Comparison of ENCODE assay signal across 8 mouse cellular contexts in the genomic region with DNA sequence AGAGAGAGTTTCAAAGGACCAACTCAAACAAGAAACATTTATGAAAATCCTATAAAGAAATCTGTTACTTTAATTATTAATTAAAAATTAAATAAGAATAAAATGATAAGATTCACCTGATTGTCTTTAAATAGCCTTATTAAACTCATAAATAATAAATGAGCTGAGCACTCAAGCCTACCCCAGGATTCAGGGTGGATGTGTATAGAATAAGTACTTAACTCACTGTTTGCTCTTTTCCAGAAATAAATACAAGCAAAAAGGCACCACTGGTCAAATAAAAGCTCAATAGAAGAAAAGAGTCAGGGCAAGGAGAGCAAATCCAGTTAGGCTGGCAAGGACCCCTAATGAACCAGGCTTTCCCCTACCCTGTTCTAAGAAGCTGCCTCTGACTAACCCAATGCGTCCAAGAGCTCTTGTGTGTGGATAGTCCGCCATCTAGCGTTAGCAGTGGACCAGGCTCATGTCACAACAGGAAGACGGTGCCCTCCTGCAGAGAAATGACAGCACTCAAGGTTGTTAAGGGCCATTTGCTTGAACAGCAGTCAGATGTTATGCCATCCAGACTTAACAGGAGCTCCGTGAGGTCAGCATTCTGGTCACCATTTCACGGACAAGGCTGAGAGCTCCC. TPM values are rescaled to one million over a fixed set of nuclear protein-coding genes. Genes with fewer than 3 reads are reported as not detected.
A peak's percentile ranks its signal among the peaks of the same experiment; 100 is the strongest.
DNase-seq lines count a peak whose midpoint lies in the region; ATAC-seq and TF ChIP-seq lines count a peak whose summit lies in the region.

No protein-coding gene starts in this region.

- no peaks in the 10 kb centered on the region for H3K9me3 ChIP-seq in liver, embryonic 12.5 days (replicated peaks)
- H3K9me3 ChIP-seq in kidney, embryonic 14.5 days (ENCODE audit: control insufficient read depth, low read length) = no peaks in the 10 kb centered on the region
- H3K9me3 ChIP-seq in limb, embryonic 14.5 days (ENCODE audit: control insufficient read depth, low read length) = no peaks in the 10 kb centered on the region
- no peaks in the 10 kb centered on the region for H3K9me3 ChIP-seq in neural tube, embryonic 11.5 days (ENCODE audit: control insufficient read depth, low read length)
- H3K9me3 ChIP-seq in stomach, embryonic 16.5 days (replicated peaks; ENCODE audit: control insufficient read depth, low read length) = no peaks in the 10 kb centered on the region

- intact Hi-C loops in heart, adult 2 months (cut with DNase I) = loop anchor here (1.0 to 10.0 kb wide), 5 partner anchors 139 to 945 kb away; no protein-coding TSS in a partner anchor

- peaks cover 5% of the 10 kb centered on the region; the same call in 1 of the 2 replicates for H3K27me3 ChIP-seq in liver, embryonic 12.5 days (replicated peaks)
- H3K27me3 ChIP-seq in heart, adult 2 months (ENCODE audit: control insufficient read depth, insufficient read depth, low read length) = no peaks in the 10 kb centered on the region
- H3K27me3 ChIP-seq in kidney, embryonic 14.5 days (ENCODE audit: control insufficient read depth, insufficient read depth, low read length) = no peaks in the 10 kb centered on the region; the same call in 1 of the 2 replicates
- no peaks in the 10 kb centered on the region for H3K27me3 ChIP-seq in limb, embryonic 14.5 days (ENCODE audit: control insufficient read depth, insufficient read depth, low read length)
- H3K27me3 ChIP-seq in neural tube, embryonic 11.5 days (ENCODE audit: control insufficient read depth, insufficient read depth, low read length) = no peaks in the 10 kb centered on the region
- no peaks in the 10 kb centered on the region for H3K27me3 ChIP-seq in stomach, embryonic 16.5 days (ENCODE audit: control insufficient read depth, insufficient read depth, low read length)

- no peak for TF ChIP-seq POLR2A in heart, adult 2 months (IDR thresholded peaks at IDR 0.05; ENCODE audit: insufficient read depth, low read depth, low read length)
- TF ChIP-seq POLR2A in limb, embryonic 14.5 days (IDR thresholded peaks at IDR 0.05; ENCODE audit: borderline replicate concordance, extremely low read depth, insufficient read depth, insufficient read length) = no peak

- WGBS in liver, embryonic 12.5 days (ENCODE audit: insufficient replicate concordance) = 3% methylated on average over 6 of the region's 6 CpGs
- 1% methylated on average over 6 of the region's 6 CpGs for WGBS in heart, adult 2 months
- WGBS in kidney, embryonic 14.5 days = under 1% methylated on average over 6 of the region's 6 CpGs
- WGBS in limb, embryonic 14.5 days = 2% methylated on average over 6 of the region's 6 CpGs
- 5% methylated on average over 6 of the region's 6 CpGs for WGBS in neural tube, embryonic 11.5 days
- WGBS in stomach, embryonic 16.5 days = 4% methylated on average over 6 of the region's 6 CpGs

- no peaks in the 10 kb centered on the region for H3K79me2 ChIP-seq in heart, adult 2 months (replicated peaks; ENCODE audit: control insufficient read depth, insufficient read depth, low read length)

- TF ChIP-seq CTCF in heart, adult 2 months (IDR thresholded peaks at IDR 0.05) = peak; percentile 93

- H3K36me3 ChIP-seq in liver, embryonic 12.5 days = no peaks in the 10 kb centered on the region
- H3K36me3 ChIP-seq in heart, adult 2 months (ENCODE audit: control insufficient read depth, insufficient read depth, low read length) = no peaks in the 10 kb centered on the region
- no peaks in the 10 kb centered on the region for H3K36me3 ChIP-seq in kidney, embryonic 14.5 days (ENCODE audit: control insufficient read depth, insufficient read depth, low read length)
- no peaks in the 10 kb centered on the region for H3K36me3 ChIP-seq in limb, embryonic 14.5 days (ENCODE audit: control insufficient read depth, insufficient read depth, low read length)
- H3K36me3 ChIP-seq in neural tube, embryonic 11.5 days (ENCODE audit: control insufficient read depth, insufficient read depth, low read length) = no peaks in the 10 kb centered on the region
- H3K36me3 ChIP-seq in stomach, embryonic 16.5 days (ENCODE audit: control insufficient read depth, insufficient read depth, low read length) = no peaks in the 10 kb centered on the region

- no peak overlapping the region for H3K4me3 ChIP-seq in liver, embryonic 12.5 days
- no peak overlapping the region for H3K4me3 ChIP-seq in heart, adult 2 months
- H3K4me3 ChIP-seq in kidney, embryonic 14.5 days (ENCODE audit: low read length) = no peak overlapping the region
- no peak overlapping the region for H3K4me3 ChIP-seq in limb, embryonic 14.5 days (replicated peaks; ENCODE audit: low read length)
- H3K4me3 ChIP-seq in neural tube, embryonic 11.5 days (ENCODE audit: low read depth, low read length) = no peak overlapping the region
- H3K4me3 ChIP-seq in stomach, embryonic 16.5 days (replicated peaks; ENCODE audit: low read length) = no peak overlapping the region

- no peak overlapping the region for H3K4me2 ChIP-seq in liver, embryonic 12.5 days
- no peak overlapping the region for H3K4me2 ChIP-seq in kidney, embryonic 14.5 days (replicated peaks; ENCODE audit: low read depth, low read length)
- no peak overlapping the region for H3K4me2 ChIP-seq in limb, embryonic 14.5 days (replicated peaks; ENCODE audit: low read depth, low read length, severe bottlenecking)
- H3K4me2 ChIP-seq in neural tube, embryonic 11.5 days (ENCODE audit: low read depth) = no peak overlapping the region
- H3K4me2 ChIP-seq in stomach, embryonic 16.5 days (ENCODE audit: low read depth, low read length) = no peak overlapping the region

- DNase-seq in liver = peak; percentile 49
- DNase-seq in embryo, embryonic 11.5 days (ENCODE audit: low read depth, low spot score) = peak; percentile 75
- DNase-seq in heart, adult 2 months = peak; percentile 53 to 63
- DNase-seq in limb, embryonic 14.5 days (ENCODE audit: low spot score) = peak; percentile 76
- DNase-seq in neural tube, embryonic 11.5 days (ENCODE audit: low spot score) = peak; percentile 84

- peak; percentile 88 for TF ChIP-seq EP300 in heart, adult 2 months (IDR thresholded peaks at IDR 0.05; ENCODE audit: insufficient read depth, low read depth, low read length)

- H3K27ac ChIP-seq in liver, embryonic 12.5 days = no peak overlapping the region
- no peak overlapping the region for H3K27ac ChIP-seq in heart, adult 2 months
- H3K27ac ChIP-seq in kidney, embryonic 14.5 days (ENCODE audit: low read depth, low read length) = no peak overlapping the region
- H3K27ac ChIP-seq in limb, embryonic 14.5 days (replicated peaks; ENCODE audit: low read depth, low read length) = no peak overlapping the region
- no peak overlapping the region for H3K27ac ChIP-seq in neural tube, embryonic 11.5 days (ENCODE audit: low read depth, low read length)
- no peak overlapping the region for H3K27ac ChIP-seq in stomach, embryonic 16.5 days (ENCODE audit: low read length)

- H3K4me1 ChIP-seq in liver, embryonic 12.5 days = no peaks in the 10 kb centered on the region
- H3K4me1 ChIP-seq in heart, adult 2 months (ENCODE audit: control insufficient read depth, insufficient read depth, low read length) = no peaks in the 10 kb centered on the region
- no peaks in the 10 kb centered on the region for H3K4me1 ChIP-seq in kidney, embryonic 14.5 days (ENCODE audit: control insufficient read depth, insufficient read depth, low read length)
- H3K4me1 ChIP-seq in limb, embryonic 14.5 days (ENCODE audit: control insufficient read depth, insufficient read depth, low read length) = no peaks in the 10 kb centered on the region
- H3K4me1 ChIP-seq in neural tube, embryonic 11.5 days (ENCODE audit: control insufficient read depth, insufficient read depth, low read length) = no peaks in the 10 kb centered on the region
- no peaks in the 10 kb centered on the region for H3K4me1 ChIP-seq in stomach, embryonic 16.5 days (ENCODE audit: control insufficient read depth, insufficient read depth, low read length)

- H3K9ac ChIP-seq in liver, embryonic 12.5 days = no peak overlapping the region
- H3K9ac ChIP-seq in heart, adult 2 months (ENCODE audit: low read depth, low read length) = no peak overlapping the region
- H3K9ac ChIP-seq in kidney, embryonic 14.5 days (ENCODE audit: low read depth, low read length) = no peak overlapping the region
- H3K9ac ChIP-seq in limb, embryonic 14.5 days (ENCODE audit: low read depth, low read length, severe bottlenecking) = no peak overlapping the region
- no peak overlapping the region for H3K9ac ChIP-seq in neural tube, embryonic 11.5 days (ENCODE audit: low read length)
- no peak overlapping the region for H3K9ac ChIP-seq in stomach, embryonic 16.5 days (ENCODE audit: low read length)

- no peak for ATAC-seq in liver, embryonic 12.5 days
- ATAC-seq in kidney, embryonic 14.5 days (ENCODE audit: low FRiP score, low TSS enrichment) = peak; percentile 83
- peak; percentile 65; the same call in 1 of the 2 replicates for ATAC-seq in limb, embryonic 14.5 days (ENCODE audit: low FRiP score, low read depth)
- ATAC-seq in neural tube, embryonic 11.5 days (ENCODE audit: insufficient read depth, low FRiP score, low TSS enrichment) = peak; percentile 73; the same call in 1 of the 2 replicates
- peak; percentile 66; the same call in 1 of the 2 replicates for ATAC-seq in stomach, embryonic 16.5 days (ENCODE audit: insufficient read depth, low FRiP score)

RNA-seq across cellular contexts. Expression of a gene that starts 33.5 kb away (rescaled TPM):
- polyA plus RNA-seq in liver, embryonic 12.5 days (2016; fragmentation: Nextera tagmentation; extraction: Ambion mirVana) = 0.23 and 0.28 TPM in 2 replicates
- total RNA-seq in heart, adult 2 months (2021) = not detected
- polyA plus RNA-seq in heart, adult 2 months (2012; rRNA removed) = 0.08 TPM in 1 of 2 replicates, not detected in the other
- 8.8 and 9.7 TPM in 2 replicates for polyA plus RNA-seq in kidney, embryonic 14.5 days (2014; fragmentation: Nextera tagmentation; extraction: Ambion mirVana)
- 4.4 and 4.9 TPM in 2 replicates for polyA plus RNA-seq in limb, embryonic 14.5 days (2012; rRNA removed)
- polyA plus RNA-seq in limb, embryonic 14.5 days (2014; fragmentation: Nextera tagmentation; extraction: Ambion mirVana) = 2.4 and 3.0 TPM in 2 replicates
- polyA plus RNA-seq in neural tube, embryonic 11.5 days (2014; fragmentation: Nextera tagmentation; extraction: Ambion mirVana) = 9.5 TPM in 2 replicates
- 0.25 and 0.30 TPM in 2 replicates for polyA plus RNA-seq in stomach, embryonic 16.5 days (2015; fragmentation: Nextera tagmentation; extraction: Ambion mirVana)
